Mouse (Mus musculus) gastrocnemius, adult 2 months (tissue): ENCODE data around the gene Prss27. TPM values are rescaled to one million over a fixed set of nuclear protein-coding genes. Genes with fewer than 3 reads are reported as not detected.
A peak's percentile ranks its signal among the peaks of the same experiment; 100 is the strongest.

Experiments used
- DNase-seq: peaks from one replicate; pipeline ENCODE4 v3.0.0; 2022
- H3K27ac ChIP-seq: fragments of 200-600 bp; 2 replicates; pipeline ENCODE4 v1.8.1; 2022; ENCODE audit warnings: mild to moderate bottlenecking
- H3K4me3 ChIP-seq: fragments of 200-600 bp; 2 replicates; pipeline ENCODE4 v1.8.1; 2022; ENCODE audit warnings: mild to moderate bottlenecking, moderate library complexity
- CTCF ChIP-seq: fragments of 200-600 bp; IDR thresholded peaks from 2 replicates; pipeline ENCODE4 v1.8.1; 2022; ENCODE audit warnings: antibody characterized with exemption, mild to moderate bottlenecking, moderate library complexity
- intact Hi-C: fragments of 180-260 bp; cut with DNase I; formaldehyde crosslinking; loops from one replicate; pipeline ENCODE4 v1.15.1; 2025
- total RNA-seq, 2 experiments: library from RNA; stranded (reverse); gene quantifications; 2 replicates each; pipeline ENCODE4 v1.2.3; 2021

Gene Prss27
- total RNA-seq, 2 experiments from 2014 or later, result not detected

GRCm38 (mm10) chr17:24007391-24007790 lies 30.6 kb upstream of the Prss27 start:
- intact Hi-C loops, result no loop called here
- no peak for TF ChIP-seq CTCF
- no peak overlapping the region for H3K27ac ChIP-seq
- DNase-seq, result no peak
- H3K4me3 ChIP-seq, result no peak overlapping the region

GRCm38 (mm10) chr17:24008105-24008504 lies 29.8 kb upstream of the Prss27 start:
- no peak for DNase-seq
- no peak for TF ChIP-seq CTCF
- intact Hi-C loops, result no loop called here
- no peak overlapping the region for H3K4me3 ChIP-seq
- H3K27ac ChIP-seq, result no peak overlapping the region

- no peak for DNase-seq
- intact Hi-C loops, result no loop called here
- peak; percentile 19; the same call in 1 of the 2 replicates for TF ChIP-seq CTCF
- H3K4me3 ChIP-seq, result no peak overlapping the region
- no peak overlapping the region for H3K27ac ChIP-seq
Observed at GRCm38 (mm10) chr17:24009617-24010016, 28.3 kb upstream of the Prss27 start.

GRCm38 (mm10) chr17:24012921-24013320 lies 25.0 kb upstream of the Prss27 start:
- TF ChIP-seq CTCF, result no peak
- no peak overlapping the region for H3K27ac ChIP-seq
- intact Hi-C loops, result no loop called here
- no peak overlapping the region for H3K4me3 ChIP-seq
- no peak for DNase-seq

GRCm38 (mm10) chr17:24014433-24014965 lies 23.4 kb upstream of the Prss27 start:
- Histone ChIP-seq H3K27ac (no peak overlapping the region), H3K4me3 (no peak overlapping the region)
- DNase-seq, result no peak
- TF ChIP-seq CTCF, result no peak
- intact Hi-C loops, result no loop called here

- no peak overlapping the region for H3K27ac ChIP-seq
- intact Hi-C loops, result no loop called here
- H3K4me3 ChIP-seq, result no peak overlapping the region
- peak; percentile 64 for TF ChIP-seq CTCF
- peak; percentile 29 for DNase-seq
Observed at GRCm38 (mm10) chr17:24015727-24016126, 22.2 kb upstream of the Prss27 start.

- Histone ChIP-seq H3K27ac (no peak overlapping the region), H3K4me3 (no peak overlapping the region)
- no peak for DNase-seq
- no peak for TF ChIP-seq CTCF
- intact Hi-C loops, result no loop called here
Observed at GRCm38 (mm10) chr17:24020696-24021095, 17.2 kb upstream of the Prss27 start.

GRCm38 (mm10) chr17:24021375-24022199 lies 16.4 kb upstream of the Prss27 start:
- no peak overlapping the region for H3K27ac ChIP-seq
- TF ChIP-seq CTCF, result no peak
- no peak overlapping the region for H3K4me3 ChIP-seq
- intact Hi-C loops, result no loop called here
- DNase-seq, result peak; percentile 51

GRCm38 (mm10) chr17:24029477-24029876 lies 8.5 kb upstream of the Prss27 start:
- H3K27ac ChIP-seq, result no peak overlapping the region
- intact Hi-C loops, result no loop called here
- no peak overlapping the region for H3K4me3 ChIP-seq
- no peak for DNase-seq
- TF ChIP-seq CTCF, result no peak

- Histone ChIP-seq H3K27ac (no peak overlapping the region), H3K4me3 (no peak overlapping the region)
- intact Hi-C loops, result no loop called here
- no peak for DNase-seq
- TF ChIP-seq CTCF, result no peak
Observed at GRCm38 (mm10) chr17:24030551-24030950, 7.4 kb upstream of the Prss27 start.

GRCm38 (mm10) chr17:24035087-24035486 lies 2.9 kb upstream of the Prss27 start:
- no peak for DNase-seq
- intact Hi-C loops, result no loop called here
- no peak overlapping the region for H3K27ac ChIP-seq
- H3K4me3 ChIP-seq, result no peak overlapping the region
- TF ChIP-seq CTCF, result no peak

GRCm38 (mm10) chr17:24036954-24037353 lies 990 bp upstream of the Prss27 start:
- DNase-seq, result no peak
- Histone ChIP-seq H3K27ac (no peak overlapping the region), H3K4me3 (no peak overlapping the region)
- no peak for TF ChIP-seq CTCF
- intact Hi-C loops, result no loop called here

- H3K4me3 ChIP-seq, result no peak overlapping the region
- H3K27ac ChIP-seq, result no peak overlapping the region
- DNase-seq, result no peak
- intact Hi-C loops, result no loop called here
- TF ChIP-seq CTCF, result no peak
Observed at GRCm38 (mm10) chr17:24037360-24037759, 584 bp upstream of the Prss27 start.

- no peak for TF ChIP-seq CTCF
- no peak for DNase-seq
- intact Hi-C loops, result no loop called here
- H3K27ac ChIP-seq, result no peak overlapping the region
- no peak overlapping the region for H3K4me3 ChIP-seq
Observed at GRCm38 (mm10) chr17:24044482-24044881, 6.5 kb downstream of the Prss27 start.
